Mouse (Mus musculus): ENCODE measurements around the gene Thra.

Thra gene

DNA sequence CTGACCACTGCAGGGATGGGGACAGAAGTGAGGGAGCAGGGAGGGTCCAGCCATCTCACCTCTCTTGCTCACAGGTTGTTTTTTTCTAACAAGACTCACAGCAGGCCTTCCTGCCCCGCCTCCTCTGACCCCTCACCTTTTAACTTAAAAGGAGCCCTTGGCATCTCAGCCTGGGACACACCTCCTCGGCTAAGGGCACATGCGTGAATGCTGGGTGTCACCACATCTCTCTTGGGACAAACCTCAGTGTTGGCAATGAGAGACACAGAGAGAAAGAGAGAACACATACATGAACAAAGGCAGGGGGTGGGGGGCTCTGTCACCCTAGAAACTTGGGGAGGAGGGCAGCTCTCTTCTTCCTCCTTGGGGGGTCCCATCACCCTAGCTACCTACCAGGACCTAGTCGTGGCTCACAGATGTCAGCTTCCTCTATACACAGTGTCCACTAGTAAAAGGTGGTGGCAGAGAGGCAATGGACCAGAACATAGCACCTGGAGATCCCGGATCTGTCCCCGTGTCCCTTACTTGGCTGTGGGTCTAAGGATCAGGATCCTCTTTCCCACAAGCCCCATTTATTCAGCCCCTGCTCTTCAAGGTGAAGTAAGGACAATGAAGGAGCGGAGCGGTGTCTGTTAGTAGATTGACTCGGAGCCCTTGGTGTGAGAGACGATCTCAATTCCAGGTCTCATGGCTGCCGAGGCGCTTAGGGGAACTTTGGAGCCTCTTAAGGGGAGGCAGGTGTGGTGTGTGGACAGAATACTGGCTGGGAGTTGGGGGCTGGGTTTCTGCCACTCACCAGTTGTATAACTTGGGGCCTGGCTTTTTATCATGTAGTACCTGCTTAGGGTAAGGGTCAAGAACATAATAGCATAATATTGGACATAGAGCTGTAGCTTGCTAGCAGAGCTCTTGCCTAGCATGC, 5.8 kb downstream of the Thra start:
- DNase-seq (ENCODE audit: low read depth, low spot score) = no peak

DNA sequence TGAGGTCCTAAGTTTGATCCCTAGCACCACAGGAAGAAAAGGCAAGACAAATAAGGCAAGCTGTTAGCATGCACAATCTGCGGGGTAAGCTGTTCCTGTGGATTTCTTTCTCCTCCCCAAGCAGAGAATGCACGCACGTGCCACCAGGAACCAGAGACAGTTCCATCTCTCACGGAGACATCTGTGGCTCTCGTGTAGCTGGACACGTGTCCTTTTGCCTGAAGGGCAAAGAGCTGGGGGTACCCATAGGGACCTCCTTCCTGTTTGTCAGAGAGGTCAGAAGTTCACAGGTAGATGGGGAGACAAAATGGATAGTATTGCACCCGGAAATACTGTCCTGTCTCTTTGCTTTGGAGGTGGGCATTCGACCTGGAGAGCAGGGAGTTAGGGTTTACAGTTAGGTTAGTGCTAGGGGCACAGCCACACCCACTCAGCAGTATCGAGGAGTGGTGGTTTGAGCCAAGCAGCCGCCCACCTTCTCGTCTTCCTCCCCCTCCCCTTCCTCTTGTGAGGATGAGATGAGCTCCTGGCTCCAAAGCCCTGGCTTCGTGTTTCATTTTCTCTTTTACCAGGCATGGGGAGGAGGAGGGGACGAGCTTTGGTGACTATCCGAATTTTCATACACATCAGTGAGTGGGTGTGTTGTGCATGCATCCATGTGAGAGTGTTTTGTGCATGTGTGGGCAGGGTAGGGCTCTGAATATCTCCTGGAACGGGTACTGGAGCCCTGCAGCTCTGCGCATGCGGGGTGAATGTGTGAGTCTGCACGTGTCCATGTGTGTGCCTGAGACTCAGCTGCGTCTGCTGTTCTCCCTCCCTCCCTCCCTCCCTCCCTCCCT, 6.6 kb downstream of the Thra start:
- peak; percentile 52 for DNase-seq (ENCODE audit: low read depth, low spot score)

DNA sequence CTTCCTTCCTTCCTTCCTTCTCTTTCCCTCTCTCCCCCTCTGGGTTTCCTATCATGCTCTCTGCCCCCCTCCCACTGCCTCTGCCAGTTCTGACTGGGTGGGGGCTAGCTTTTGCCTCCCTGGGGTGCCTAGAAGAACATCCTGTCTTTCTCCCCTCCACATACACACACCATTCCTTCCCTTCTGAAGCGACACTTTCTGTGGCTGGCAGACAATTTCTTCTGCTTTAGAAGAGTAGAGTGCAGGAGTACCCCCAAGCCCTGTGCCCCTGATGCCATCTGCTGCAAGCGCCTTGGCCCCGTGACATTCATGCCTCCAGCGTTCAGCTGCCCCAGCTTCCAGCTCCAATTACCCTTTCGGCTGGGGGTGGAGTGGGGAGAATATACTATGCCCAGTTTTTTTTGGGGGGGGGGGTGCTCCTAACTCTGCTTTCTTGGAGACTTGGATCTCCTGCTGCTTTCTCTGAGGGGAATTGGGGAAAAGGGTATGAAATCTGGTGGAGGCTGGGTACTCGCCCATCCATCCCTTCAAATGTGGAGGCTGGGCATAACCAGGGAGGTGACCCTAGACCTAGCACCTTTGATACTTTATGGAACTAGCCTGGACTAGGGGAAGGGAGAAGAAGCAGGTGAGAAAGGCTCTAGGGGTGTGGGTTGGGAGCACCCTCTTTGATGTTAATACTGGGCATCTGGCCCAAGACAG, 7.5 kb downstream of the Thra start:
- no peak for DNase-seq (ENCODE audit: low read depth, low spot score)

DNA sequence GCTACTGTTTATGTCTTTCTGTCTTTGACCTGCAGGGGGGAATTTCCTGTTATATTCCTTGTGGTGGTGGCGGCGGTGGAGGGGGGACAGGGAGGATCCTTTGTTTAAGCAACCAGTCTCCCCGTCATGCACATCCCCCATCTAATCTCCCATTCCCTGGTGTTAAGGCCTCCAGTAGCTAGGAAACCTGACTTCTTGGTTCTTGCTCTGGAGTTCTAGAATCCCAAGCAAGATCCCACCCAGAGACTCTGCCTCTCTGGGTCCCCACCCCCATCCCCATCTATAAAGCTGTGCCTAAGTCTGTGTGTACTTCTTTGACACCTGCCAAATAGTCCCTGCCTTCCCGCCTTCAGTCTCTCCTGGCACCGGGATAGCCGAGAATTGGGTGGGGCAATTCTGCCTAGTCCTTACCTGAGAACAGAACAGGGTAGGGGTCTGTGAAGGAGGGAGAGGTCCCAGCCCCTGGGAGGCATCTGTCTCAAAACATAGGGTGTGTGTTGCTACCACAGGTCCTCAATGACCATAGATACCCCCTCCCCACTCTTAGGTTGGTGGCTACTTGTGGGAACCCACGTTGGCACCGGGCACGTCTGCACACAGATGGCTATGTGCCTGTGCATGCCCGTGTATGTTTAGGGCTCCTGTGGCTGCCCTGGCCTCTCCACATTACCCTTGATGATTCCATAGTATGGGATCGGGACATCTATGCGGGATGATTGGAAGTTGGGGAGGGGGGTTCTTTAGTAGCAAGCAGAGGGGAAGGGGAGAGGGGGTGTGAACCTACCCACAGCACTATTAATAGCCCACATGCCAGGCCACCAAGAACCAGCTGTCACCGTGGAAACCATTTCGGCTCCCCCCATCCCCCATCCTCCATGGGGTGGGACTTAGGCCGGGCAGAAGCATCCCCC, 8.3 kb downstream of the Thra start:
- DNase-seq (ENCODE audit: low read depth, low spot score) = peak; percentile 42

DNA sequence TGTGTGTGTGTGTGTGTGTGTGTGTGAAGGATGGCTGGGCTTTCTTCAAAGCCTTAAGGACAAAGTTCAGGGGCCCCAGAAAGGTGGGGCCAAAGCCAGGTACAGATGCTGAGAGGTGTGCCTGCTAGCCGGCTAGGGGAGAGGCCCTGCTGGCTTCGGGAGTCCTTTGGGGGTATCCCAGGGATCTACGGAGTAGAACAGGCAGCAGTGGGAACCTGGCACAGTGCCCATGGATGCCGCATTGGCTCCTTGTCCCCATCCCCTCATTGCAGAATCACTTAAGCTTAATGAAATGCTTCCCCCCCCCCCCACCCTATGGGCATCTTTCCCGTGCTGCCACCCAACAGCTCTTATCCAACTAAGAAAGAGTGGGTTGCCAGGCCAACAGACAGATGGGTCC, 9.3 kb downstream of the Thra start:
- no peak for DNase-seq (ENCODE audit: low read depth, low spot score)

DNA sequence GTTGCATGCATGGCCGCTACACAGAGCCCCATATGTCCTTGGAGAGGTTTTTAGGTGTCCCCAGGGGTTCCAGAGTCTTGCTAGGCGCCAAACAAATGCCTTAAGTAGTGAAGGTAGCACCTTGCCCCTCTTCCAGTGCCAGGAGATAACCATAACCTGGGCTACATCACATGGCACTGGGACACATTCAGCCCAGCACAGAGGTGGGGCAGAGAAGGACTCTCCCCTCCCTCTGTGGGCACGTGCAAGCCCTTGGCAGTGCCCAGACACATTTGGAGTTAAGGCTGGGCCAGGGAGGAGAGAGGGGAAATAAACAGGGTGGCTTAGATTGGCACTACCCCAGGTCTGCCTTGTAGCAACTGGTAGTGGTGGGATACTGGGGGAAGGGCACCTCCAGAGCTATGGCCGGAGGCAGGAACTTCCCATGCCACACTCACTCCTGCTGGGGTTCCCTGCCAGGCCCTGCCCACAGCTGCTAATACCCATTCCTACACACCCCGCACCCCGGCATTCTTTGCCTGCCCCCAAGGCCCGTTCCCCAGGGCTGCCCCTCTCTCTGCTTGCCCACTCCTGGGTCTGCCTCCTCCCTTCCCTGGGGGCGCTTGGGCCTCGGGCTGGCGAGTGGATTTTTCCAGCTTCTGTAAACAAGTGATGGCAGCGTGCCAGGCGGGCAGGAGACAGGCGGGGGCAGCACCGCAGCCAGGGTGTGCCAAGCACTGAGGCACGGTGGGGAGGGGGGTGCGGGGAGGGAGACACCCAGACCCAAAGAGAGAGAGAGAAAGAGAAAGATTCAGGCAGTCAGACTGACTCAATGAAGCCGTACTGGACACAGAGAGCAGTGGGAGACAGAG, 10.1 kb downstream of the Thra start:
- DNase-seq (ENCODE audit: low read depth, low spot score) = no peak

DNA sequence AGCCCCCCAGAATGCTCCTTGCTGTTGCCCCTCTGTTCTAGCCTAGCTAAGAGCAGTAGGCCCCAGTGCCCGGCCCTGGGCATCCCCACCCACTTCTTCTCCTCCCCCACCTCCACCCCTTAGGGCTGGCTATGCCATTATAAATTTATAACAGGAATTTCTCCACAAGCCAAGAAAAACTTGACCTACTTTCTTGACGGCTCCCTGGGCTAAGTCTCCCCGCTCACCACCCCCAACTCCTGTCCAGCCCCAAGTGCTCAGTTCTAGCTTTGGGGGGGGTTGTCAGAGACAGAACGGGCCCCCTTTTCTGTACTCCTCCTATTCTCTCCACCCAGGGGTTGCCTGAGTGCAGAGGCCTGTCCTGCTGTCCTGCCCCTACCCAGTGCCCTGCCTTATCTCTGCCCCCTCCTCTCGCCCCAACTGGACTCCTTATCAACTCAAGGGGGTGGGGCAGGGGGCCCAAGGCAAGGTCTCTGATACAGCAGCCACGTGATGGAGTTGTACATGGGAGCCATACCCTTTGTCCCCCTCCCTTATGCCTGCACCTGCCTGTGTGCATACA, 10.9 kb downstream of the Thra start:
- DNase-seq (ENCODE audit: low read depth, low spot score) = no peak

DNA sequence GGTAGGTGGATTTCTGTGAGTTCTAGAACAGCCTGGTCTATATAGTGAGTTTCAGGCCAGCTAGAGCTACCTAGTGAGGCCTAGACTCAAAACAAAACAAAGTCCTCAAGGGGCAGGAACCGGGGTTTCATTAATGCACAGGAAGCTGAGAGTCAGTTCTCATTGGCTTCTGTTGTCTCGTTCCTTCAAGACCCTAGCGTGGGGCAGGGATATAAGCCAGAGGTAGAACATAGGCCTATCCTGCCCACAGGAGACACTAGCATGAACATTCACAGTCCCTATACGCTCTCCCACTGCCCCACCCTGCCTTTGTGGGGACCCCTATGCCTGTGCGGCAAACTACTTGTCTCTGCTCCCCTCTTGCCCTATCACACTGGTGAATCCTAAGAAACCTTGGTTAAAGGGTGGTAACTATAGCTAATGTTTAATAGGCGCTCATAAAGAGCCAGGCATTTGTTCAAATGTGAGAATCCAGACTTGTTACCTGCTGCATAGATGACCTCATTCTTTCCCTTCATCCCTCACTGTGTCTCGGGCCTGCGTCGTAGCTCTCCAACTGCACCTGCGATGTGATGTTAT, 12.2 kb downstream of the Thra start:
- DNase-seq (ENCODE audit: low read depth, low spot score) = no peak

DNA sequence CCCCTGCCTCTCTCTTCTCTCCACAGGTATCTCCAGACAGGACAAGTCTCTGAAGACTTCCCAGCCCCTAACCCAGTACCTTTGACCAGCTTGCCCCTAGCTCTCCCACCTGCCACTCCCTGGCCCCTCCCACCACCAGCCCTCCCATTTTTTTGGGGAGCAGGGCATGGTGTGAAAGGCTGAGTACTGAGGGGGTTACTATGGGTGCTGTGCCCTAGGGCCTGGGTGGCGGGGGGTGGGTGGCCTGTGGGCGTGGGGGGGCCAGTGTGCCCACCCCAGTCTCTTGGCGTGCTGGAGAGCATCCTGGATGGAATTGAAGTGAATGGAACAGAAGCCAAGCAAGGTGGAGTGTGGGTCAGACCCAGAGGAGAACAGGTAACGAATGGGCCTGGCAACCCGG, 12.8 kb downstream of the Thra start:
- DNase-seq (ENCODE audit: low read depth, low spot score) = no peak

DNA sequence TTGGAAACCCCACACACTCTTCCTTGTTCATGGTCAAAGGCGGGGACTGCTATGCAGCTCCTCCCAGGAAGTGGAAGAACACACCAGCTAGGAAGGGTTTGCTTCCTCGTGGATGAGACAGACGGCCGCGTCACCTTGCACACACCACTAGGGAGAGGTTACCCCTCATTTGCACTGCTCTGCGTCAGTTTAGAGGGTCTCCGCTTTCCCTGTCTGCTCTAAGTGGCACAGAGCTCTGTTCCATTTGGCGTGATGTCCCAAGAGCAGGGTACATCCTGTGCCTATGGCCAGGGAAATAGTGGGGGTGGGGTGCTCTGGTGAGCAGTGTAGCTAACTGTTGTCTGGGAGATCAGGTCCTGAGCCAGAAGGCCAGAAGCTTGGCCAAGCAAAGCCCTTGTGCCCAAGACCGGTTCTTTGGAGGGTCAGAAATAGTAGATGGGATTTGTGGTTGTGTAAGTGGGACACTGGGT, 13.7 kb downstream of the Thra start:
- no peak for DNase-seq (ENCODE audit: low read depth, low spot score)

DNA sequence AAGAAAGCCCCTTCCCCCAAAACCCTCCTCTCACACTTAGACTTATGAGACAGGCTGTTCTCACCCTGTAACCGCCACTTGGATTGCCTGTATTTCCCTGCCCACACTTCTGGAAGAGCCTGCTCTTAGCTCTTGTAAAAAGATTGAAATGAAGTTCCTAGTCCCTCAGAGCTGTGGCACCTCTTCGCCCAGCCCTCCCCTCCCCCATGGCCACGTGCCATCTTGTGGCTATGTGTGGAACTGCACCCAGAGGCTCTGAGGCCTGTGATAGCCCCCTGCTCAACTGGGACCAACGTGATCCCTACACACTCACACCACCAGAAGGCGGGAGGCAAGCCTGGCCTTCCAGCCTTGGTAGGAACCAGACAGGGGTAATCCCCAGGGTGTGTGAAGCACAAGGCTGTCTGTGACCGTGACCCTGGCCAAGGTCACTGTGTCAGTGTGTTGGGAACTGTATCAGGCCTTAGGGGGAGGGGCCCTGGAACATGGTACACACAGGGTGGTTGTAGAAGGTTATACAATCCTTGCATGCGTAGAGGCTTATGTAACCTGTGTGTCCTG, 14.3 kb downstream of the Thra start:
- DNase-seq (ENCODE audit: low read depth, low spot score) = peak; percentile 89

DNA sequence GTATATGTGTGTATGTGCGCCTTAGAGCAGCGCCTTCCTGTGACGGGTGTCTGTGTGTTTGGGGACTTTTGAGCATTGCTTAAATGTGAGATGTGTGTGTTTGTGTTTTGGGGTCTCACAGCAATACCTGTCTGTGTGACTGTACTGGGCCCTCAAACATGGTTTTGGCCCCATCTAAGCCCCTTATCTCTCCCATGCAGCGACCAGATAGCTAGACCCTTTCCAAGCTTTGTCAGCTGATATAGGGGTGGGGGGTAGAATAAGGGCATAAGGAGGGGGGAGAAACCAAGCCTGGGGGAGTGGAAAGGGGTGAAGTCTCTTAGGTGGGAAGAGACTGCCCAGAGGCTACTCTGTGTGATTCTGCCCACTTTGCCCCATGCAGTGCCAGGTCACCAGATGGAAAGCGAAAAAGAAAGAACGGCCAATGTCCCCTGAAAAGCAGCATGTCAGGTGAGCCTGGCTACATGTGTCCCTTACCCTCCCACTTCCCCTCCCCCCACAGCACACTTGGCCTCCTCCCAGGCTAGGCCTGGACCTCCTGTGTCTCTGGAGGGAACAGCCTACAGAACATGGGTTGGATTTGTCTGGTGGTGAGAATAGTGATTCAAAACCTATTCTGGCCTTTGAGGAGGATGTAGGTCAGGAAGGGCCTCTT, 15.4 kb downstream of the Thra start:
- DNase-seq (ENCODE audit: low read depth, low spot score) = no peak

DNA sequence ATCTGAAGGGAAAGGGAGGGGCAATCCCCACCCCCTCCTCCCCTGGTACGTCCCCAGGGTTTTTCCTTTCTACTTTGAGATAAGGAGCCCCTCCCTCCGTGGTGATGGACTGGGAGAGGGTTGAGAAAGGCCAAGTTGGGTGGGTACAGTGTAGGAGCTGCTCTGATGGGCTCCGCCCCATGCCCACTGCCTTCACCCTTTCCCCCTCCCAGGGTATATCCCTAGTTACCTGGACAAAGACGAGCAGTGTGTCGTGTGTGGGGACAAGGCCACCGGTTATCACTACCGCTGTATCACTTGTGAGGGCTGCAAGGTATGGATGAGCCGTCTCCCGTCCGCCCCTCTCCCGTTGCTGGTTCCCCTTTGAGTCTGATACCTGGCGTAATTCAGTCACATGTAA, 16.3 kb downstream of the Thra start:
- DNase-seq (ENCODE audit: low read depth, low spot score) = no peak

DNA sequence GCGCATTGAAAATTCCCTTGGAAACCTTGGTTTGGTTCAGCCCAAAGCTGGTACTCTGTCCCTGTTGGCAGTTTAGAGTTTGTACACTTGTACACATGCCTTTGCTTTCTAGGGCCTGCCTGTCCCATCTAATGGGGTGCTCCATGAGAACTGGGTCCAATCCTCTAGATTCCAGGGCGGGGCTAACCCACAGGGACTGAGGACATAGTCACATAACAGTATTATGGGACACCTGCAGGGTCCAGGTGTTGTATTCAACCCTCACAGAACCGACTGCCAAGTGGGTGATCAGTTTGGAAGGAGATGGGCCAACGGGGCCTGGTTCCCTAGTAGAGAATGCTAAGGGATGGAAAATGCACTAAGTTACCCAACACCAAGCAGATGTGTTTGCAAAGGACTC, 21.5 kb downstream of the Thra start:
- no peak for DNase-seq (ENCODE audit: low read depth, low spot score)

DNA sequence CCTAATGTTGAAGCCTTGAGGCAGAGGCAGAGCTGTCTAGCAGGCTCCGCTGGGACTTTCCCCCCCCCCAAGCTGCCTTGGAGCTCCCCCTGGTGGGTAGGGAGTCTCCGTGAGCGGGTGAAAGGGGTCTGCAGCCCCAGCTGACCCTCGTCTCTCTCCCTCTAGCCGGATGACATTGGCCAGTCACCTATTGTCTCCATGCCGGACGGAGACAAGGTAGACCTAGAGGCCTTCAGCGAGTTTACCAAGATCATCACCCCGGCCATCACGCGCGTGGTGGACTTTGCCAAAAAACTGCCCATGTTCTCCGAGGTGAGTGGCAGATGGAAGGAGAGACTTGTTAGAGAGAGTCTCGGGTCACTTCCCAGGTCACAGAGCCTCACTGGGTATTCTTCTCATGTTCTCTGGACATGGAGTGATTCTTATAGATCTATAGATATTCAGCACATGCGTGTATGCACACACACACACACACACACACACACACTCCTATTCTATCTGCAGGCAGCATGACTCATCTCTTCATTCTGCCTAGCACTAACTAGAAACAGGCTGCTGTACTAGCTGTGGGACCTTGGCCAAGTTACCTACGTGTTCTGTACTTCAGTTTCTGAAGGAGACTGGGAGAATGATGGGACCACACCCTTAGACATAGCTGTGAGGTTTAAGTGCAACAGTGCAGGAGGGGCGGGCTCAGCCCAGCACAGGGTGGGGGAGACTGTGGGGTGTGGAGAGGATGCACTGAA, 22.5 kb downstream of the Thra start:
- DNase-seq (ENCODE audit: low read depth, low spot score) = peak; percentile 70

DNA sequence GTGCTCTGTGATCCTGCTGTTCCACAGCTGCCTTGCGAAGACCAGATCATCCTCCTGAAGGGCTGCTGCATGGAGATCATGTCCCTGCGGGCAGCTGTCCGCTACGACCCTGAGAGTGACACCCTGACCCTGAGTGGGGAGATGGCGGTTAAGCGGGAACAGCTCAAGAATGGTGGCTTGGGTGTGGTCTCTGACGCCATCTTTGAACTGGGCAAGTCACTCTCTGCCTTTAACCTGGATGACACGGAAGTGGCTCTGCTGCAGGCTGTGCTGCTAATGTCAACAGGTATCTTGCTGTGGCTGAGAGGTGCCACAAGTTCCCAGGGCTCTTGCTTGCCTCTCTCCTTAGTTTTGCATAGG, 23.0 kb downstream of the Thra start:
- peak; percentile 76 for DNase-seq (ENCODE audit: low read depth, low spot score)

DNA sequence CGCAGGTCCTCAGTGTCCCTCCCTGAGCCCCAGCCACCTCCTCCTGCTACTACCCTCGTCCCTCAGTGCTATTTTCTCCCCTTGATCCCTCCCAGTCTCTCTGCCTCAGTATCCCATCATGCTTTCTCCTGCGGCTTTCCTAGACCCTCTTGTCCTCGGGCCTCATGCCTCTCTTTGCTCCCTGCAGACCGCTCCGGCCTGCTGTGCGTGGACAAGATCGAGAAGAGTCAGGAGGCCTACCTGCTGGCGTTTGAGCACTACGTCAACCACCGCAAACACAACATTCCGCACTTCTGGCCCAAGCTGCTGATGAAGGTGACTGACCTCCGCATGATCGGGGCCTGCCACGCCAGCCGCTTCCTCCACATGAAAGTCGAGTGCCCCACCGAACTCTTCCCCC, 23.7 kb downstream of the Thra start:
- no peak for DNase-seq (ENCODE audit: low read depth, low spot score)

DNA sequence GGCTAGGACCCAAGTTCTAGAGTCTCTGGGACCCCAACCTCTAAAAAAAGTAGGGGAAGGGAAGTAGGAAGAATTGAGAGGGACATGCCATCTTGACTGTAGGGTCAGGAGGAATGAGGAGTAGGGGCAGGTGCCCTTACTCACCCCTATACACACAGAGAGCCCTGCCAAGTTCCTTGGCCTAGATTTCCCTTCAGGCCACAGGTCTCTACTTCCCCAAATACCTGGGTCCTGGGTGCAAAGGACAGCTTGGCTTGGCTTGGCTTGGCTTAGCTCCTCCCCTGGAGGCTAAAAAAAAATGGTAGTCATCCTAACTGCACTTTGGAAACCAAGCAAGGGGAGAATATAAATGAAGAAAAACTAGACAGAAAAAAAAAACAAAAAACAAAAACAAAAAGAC, 24.3 kb downstream of the Thra start:
- no peak for DNase-seq (ENCODE audit: low read depth, low spot score)

All from ES-CJ7 (cell line).